In genomic region chr10:19208101-19208722, GRCm38 (mm10) we compare ENCODE assay signal across 13 mouse cellular contexts.
DNase-seq lines count a peak whose midpoint lies in the region; ATAC-seq lines count a peak whose summit lies in the region.
"Had no signal": no experiment of that assay in that cellular context is flagged by ENCODE, and none has a peak within 500 bp of the region (broad histone marks: within the 10 kb centered on the region; RNA-seq: fewer than 3 reads in every experiment).

No protein-coding gene starts in this region.

- 22% methylated on average over 12 of the region's 12 CpGs for WGBS in heart, embryonic 14.5 days
- WGBS in forebrain, embryonic 11.5 days: 2% methylated on average over 12 of the region's 12 CpGs
- 25% methylated on average over 12 of the region's 12 CpGs for WGBS in limb, embryonic 13.5 days

- H3K4me1 ChIP-seq in heart, embryonic 14.5 days (ENCODE audit: control insufficient read depth in 2 of 2, insufficient read depth in 2 of 2, low read length in 2 of 2): 0 out of 4 replicates have a peak, but pooled peaks cover 0 to 2% of the 10 kb centered on the region in 2 experiments
- 0 out of 2 replicates have a peak, but pooled peaks cover 5% of the 10 kb centered on the region for H3K4me1 ChIP-seq in forebrain, embryonic 11.5 days (replicated peaks; ENCODE audit: control insufficient read depth, insufficient read depth, low read length)
- H3K4me1 ChIP-seq in limb, embryonic 13.5 days: no peaks in the 10 kb centered on the region

- no peaks in the 10 kb centered on the region for H3K9me3 ChIP-seq in heart, embryonic 14.5 days (ENCODE audit: control insufficient read depth, low read length)
- no peaks in the 10 kb centered on the region for H3K9me3 ChIP-seq in forebrain, embryonic 11.5 days (ENCODE audit: control insufficient read depth, low read length)
- H3K9me3 ChIP-seq in limb, embryonic 13.5 days: no peaks in the 10 kb centered on the region

- no peaks in the 10 kb centered on the region for H3K27me3 ChIP-seq in heart, embryonic 14.5 days (ENCODE audit: control insufficient read depth, insufficient read depth, low read length)
- no peaks in the 10 kb centered on the region for H3K27me3 ChIP-seq in forebrain, embryonic 11.5 days (ENCODE audit: control insufficient read depth, insufficient read depth, low read length)
- no peaks in the 10 kb centered on the region for H3K27me3 ChIP-seq in limb, embryonic 13.5 days

- H3K4me3 ChIP-seq in heart, embryonic 14.5 days (ENCODE audit: control insufficient read depth in 1 of 2, insufficient read depth in 1 of 2, low read depth in 1 of 2, low read length in 2 of 2): no peak overlapping the region
- no peak overlapping the region for H3K4me3 ChIP-seq in forebrain, embryonic 11.5 days (ENCODE audit: low read depth, low read length)
- H3K4me3 ChIP-seq in limb, embryonic 13.5 days: no peak overlapping the region

- H3K36me3 ChIP-seq in heart, embryonic 14.5 days (ENCODE audit: control insufficient read depth, insufficient read depth, low read length): no peaks in the 10 kb centered on the region
- H3K36me3 ChIP-seq in forebrain, embryonic 11.5 days (ENCODE audit: control insufficient read depth, insufficient read depth, low read length): no peaks in the 10 kb centered on the region
- no peaks in the 10 kb centered on the region for H3K36me3 ChIP-seq in limb, embryonic 13.5 days

- no peak for DNase-seq in heart, postnatal 25 days (ENCODE audit: low spot score)
- peak; percentile 70 for DNase-seq in forebrain, embryonic 11.5 days (ENCODE audit: low spot score)
- peak; percentile 69 for DNase-seq in retina, postnatal 1 day
- DNase-seq in testis, postnatal 10 days (ENCODE audit: low spot score): no peak
- DNase-seq in cerebellum, postnatal 14 days: no peak
- DNase-seq in kidney, adult 18-20 months: no peak
- DNase-seq: B cell, adult 2 months; cerebellum, postnatal 25 days; gastrocnemius, postnatal 14 days; kidney, postnatal 36 days had no signal

- ATAC-seq in heart, embryonic 14.5 days (ENCODE audit: insufficient number of reproducible peaks, insufficient read depth, low FRiP score, low read depth): no peak
- peak; percentile 88 for ATAC-seq in forebrain, embryonic 11.5 days (replicated peaks; ENCODE audit: low FRiP score)
- no peak for ATAC-seq in limb, embryonic 13.5 days (ENCODE audit: low FRiP score, low read depth)

- intact Hi-C loops in heart, postnatal 25 days (cut with DNase I): no loop called here

- H3K4me2 ChIP-seq in heart, embryonic 14.5 days (ENCODE audit: low read length): peak overlapping the region; percentile 29; the same call in 1 of the 2 replicates
- H3K4me2 ChIP-seq in forebrain, embryonic 11.5 days (ENCODE audit: low read depth, low read length, severe bottlenecking): peak overlapping the region; percentile 29; the same call in 1 of the 2 replicates
- peak overlapping the region; percentile 31; the same call in 1 of the 2 replicates for H3K4me2 ChIP-seq in limb, embryonic 13.5 days (replicated peaks)

- H3K27ac ChIP-seq in heart, embryonic 14.5 days (replicated peaks in 1 of 2; ENCODE audit: control insufficient read depth in 1 of 2, insufficient read depth in 1 of 2, low read depth in 2 of 2, low read length in 2 of 2): no peak overlapping the region
- no peak overlapping the region for H3K27ac ChIP-seq in forebrain, embryonic 11.5 days (ENCODE audit: low read depth, low read length)
- no peak overlapping the region for H3K27ac ChIP-seq in limb, embryonic 13.5 days
- H3K27ac ChIP-seq: liver, embryonic 14.5 days had no signal

- H3K9ac ChIP-seq in heart, embryonic 14.5 days (ENCODE audit: low read length): 0 out of 2 replicates have a peak overlapping the region, but pooled peaks have one; percentile 8
- peak overlapping the region; percentile 7; the same call in 1 of the 2 replicates for H3K9ac ChIP-seq in forebrain, embryonic 11.5 days (ENCODE audit: low read length)
- no peak overlapping the region for H3K9ac ChIP-seq in limb, embryonic 13.5 days
- H3K9ac ChIP-seq: liver, embryonic 14.5 days had no signal

Comparison
In these comparisons a context has a peak if more than half of its experiments do, and no peak if none do; other contexts are left out.
1. DNase-seq: peak in forebrain, embryonic 11.5 days (single experiment) and retina, postnatal 1 day (single experiment); none in heart, postnatal 25 days (single experiment), testis, postnatal 10 days (single experiment), cerebellum, postnatal 14 days (0 of 2) and kidney, adult 18-20 months (single experiment).
2. Peak in every context shown above with its lines, with median percentiles within 50 percentile points of each other: H3K4me2 ChIP-seq.